Mouse (Mus musculus) liver, embryonic 13.5 days (tissue): ENCODE results near the gene Pthlh. TPM values are rescaled to one million over a fixed set of nuclear protein-coding genes. Genes with fewer than 3 reads are reported as not detected.

Source experiments
- polyA plus RNA-seq: library from polyadenylated mRNA; unstranded; fragments of >200 nt; fragmentation: Nextera tagmentation; extraction: Ambion mirVana; gene quantifications from 2 replicates; pipeline ENCODE4 v1.2.1, GENCODE M21; 2015

Gene Pthlh
- polyA plus RNA-seq, 1 experiment from 2014 or later, result not detected

Other genes with a start within 250 kb of the Pthlh start
- 0.46 and 0.48 TPM in 2 replicates for gene Rep15, start 231.6 kb downstream of the Pthlh start, polyA plus RNA-seq
- 69.5 and 75.8 TPM in 2 replicates for gene Mrps35, start 221.4 kb downstream of the Pthlh start, polyA plus RNA-seq
- gene Mansc4, start 177.2 kb downstream of the Pthlh start, polyA plus RNA-seq, result not detected in 2 replicates
- gene Klhl42, start 172.8 kb downstream of the Pthlh start, polyA plus RNA-seq, result 1.7 and 2.0 TPM in 2 replicates
- 6.5 and 6.7 TPM in 2 replicates for gene Ccdc91, start 211.6 kb upstream of the Pthlh start, polyA plus RNA-seq